Mouse (Mus musculus) olfactory bulb, adult 2 months (tissue): ENCODE measurements at regions not wholly inside any gene's neighbourhood (a gene's known extent, or its start where the extent isn't known, plus 50 kb on each side); places are given as distances from the start of the nearest gene placed in this dataset.

ENCODE experiments used
- CTCF ChIP-seq: fragments of 200-500 bp; IDR thresholded peaks from 2 replicates; pipeline ENCODE4 v1.5.1; 2012; ENCODE audit warnings: low read depth, mild to moderate bottlenecking, low read length, moderate library complexity; ENCODE audit not compliant: insufficient read depth
- POLR2A ChIP-seq: fragments of 200-500 bp; IDR thresholded peaks from 2 replicates; pipeline ENCODE4 v1.6.1; 2012; ENCODE audit warnings: mild to moderate bottlenecking, low read depth, low read length, moderate library complexity; ENCODE audit not compliant: insufficient read depth

DNA sequence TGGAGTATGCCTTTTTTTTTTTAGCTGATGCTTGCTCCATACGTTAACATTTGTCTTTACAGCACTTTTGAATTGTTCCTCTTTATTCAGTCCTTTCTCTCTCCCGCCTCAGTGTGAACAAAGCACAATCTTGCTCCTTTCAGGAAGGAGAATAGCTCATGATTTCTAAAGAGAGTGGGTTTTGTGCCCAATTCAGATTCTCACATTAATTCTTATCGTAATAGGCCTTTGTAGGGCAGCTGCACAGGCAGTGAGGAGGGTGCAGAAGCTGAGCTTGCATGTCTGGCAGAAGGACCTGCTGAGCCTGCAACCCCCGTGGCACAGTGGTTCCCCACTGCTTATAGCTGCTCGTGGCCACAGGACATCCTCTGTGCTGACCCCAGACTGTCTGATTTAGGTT is 169.2 kb downstream of the Ackr3 start:
- TF ChIP-seq CTCF (no peak), POLR2A (no peak)
